Mouse (Mus musculus) liver, adult 2 months (tissue): ENCODE measurements around the gene Cop1. TPM values are rescaled to one million over a fixed set of nuclear protein-coding genes. Genes with fewer than 3 reads are reported as not detected.
"Not testable (repeated sequence)": the region's sequence is repeated elsewhere in the genome, so short reads cannot be mapped to it uniquely, and the experiment has no call there.

Source experiments
- DNase-seq: peaks from one replicate; pipeline ENCODE4 v3.0.0-alpha.2; 2011; ENCODE audit warnings: low read depth, low spot score; ENCODE audit errors: extremely low read depth
- H3K27ac ChIP-seq: fragments of 200-500 bp; replicated peaks from 2 replicates; pipeline ENCODE4 v1.5.1; 2012; ENCODE audit warnings: low read depth, mild to moderate bottlenecking, control low read depth, inconsistent platforms, low read length; ENCODE audit not compliant: insufficient read depth
- H3K27me3 ChIP-seq: fragments of 200-500 bp; 2 replicates; pipeline ENCODE4 v1.6.1; 2012; ENCODE audit warnings: mild to moderate bottlenecking, moderate library complexity, low read length, inconsistent platforms; ENCODE audit not compliant: control insufficient read depth, insufficient read depth
- H3K36me3 ChIP-seq: fragments of 200-500 bp; 2 replicates; pipeline ENCODE4 v1.6.1; 2012; ENCODE audit warnings: low read length, inconsistent platforms; ENCODE audit not compliant: control insufficient read depth, insufficient read depth
- H3K4me1 ChIP-seq: fragments of 200-500 bp; 2 replicates; pipeline ENCODE4 v1.6.1; 2011; ENCODE audit warnings: low read length; ENCODE audit not compliant: control insufficient read depth, insufficient read depth
- H3K4me3 ChIP-seq: fragments of 200-500 bp; 2 replicates; pipeline ENCODE4 v1.5.1; 2011; ENCODE audit warnings: low read depth, mild to moderate bottlenecking, control low read depth, low read length, moderate library complexity; ENCODE audit not compliant: insufficient read depth
- H3K79me2 ChIP-seq: fragments of 200-500 bp; 2 replicates; pipeline ENCODE4 v1.6.1; 2012; ENCODE audit warnings: inconsistent platforms, mild to moderate bottlenecking, low read length, moderate library complexity; ENCODE audit not compliant: control insufficient read depth, insufficient read depth
- H3K9ac ChIP-seq: fragments of 200-500 bp; 2 replicates; pipeline ENCODE4 v1.6.1; 2012; ENCODE audit warnings: low read depth, mild to moderate bottlenecking, control low read depth, inconsistent platforms, low read length
- CTCF ChIP-seq: fragments of 200-500 bp; IDR thresholded peaks from 2 replicates; pipeline ENCODE4 v1.5.1; 2011; ENCODE audit warnings: low read depth, low read length, control low read depth
- POLR2A ChIP-seq: fragments of 200-500 bp; IDR thresholded peaks from 2 replicates; pipeline ENCODE4 v1.6.1; 2011; ENCODE audit warnings: low read length, control low read depth; ENCODE audit not compliant: insufficient read depth; ENCODE audit errors: extremely low read depth
- WGBS: fragments of 180-500 bp; shearing (Covaris S2); methylation state at CpG from one replicate; pipeline ENCODE4 v1.1.7; 2018; 5-methylcytosine and 5-hydroxymethylcytosine counted together
- polyA plus RNA-seq: library from polyadenylated mRNA; depleted of rRNA; stranded (reverse); fragments of >200 nt; gene quantifications from 2 replicates; pipeline ENCODE4 v1.2.3, GENCODE M21; 2012; rRNA removed
- total RNA-seq: library from RNA; depleted of rRNA; stranded (reverse); fragments of >200 nt; gene quantifications from 2 replicates; pipeline ENCODE4 v1.2.3, GENCODE M21; 2014; rRNA removed

Gene Cop1
- total RNA-seq (94.6 and 102 TPM in 2 replicates), polyA plus RNA-seq (30.4 and 31.4 TPM in 2 replicates)

- peak within 1 kb of the TSS; percentile 87 for H3K27ac ChIP-seq
- peak within 1 kb of the TSS; percentile 95 for H3K9ac ChIP-seq
- H3K36me3 ChIP-seq, H3K27me3 ChIP-seq, H3K79me2 ChIP-seq: not testable (repeated sequence)
- peak within 1 kb of the TSS; percentile 86 for H3K4me3 ChIP-seq
- under 1% methylated on average over 80 of the region's 97 CpGs for WGBS
- peak; percentile 76 for DNase-seq
- TF ChIP-seq POLR2A, result peak; percentile 53; the same call in 1 of the 2 replicates
- H3K4me1 ChIP-seq, result peaks cover 14% of the 10 kb centered on the region; the same call in 1 of the 2 replicates
These were observed at the start of gene Cop1 for GRCm38 (mm10) chr1:159231781-159232571. TSS of gene Cop1 (plus strand) at chr1:159232320.

- no peak overlapping the region for H3K27ac ChIP-seq
- TF ChIP-seq CTCF, result no peak
- no peak for TF ChIP-seq POLR2A
These were observed 45.4 kb upstream of the Cop1 start for GRCm38 (mm10) chr1:159186741-159187140.

GRCm38 (mm10) chr1:159198603-159199002, 33.5 kb upstream of the Cop1 start:
- H3K4me1 ChIP-seq, result no peaks in the 10 kb centered on the region
- H3K27ac ChIP-seq, result no peak overlapping the region
- no peaks in the 10 kb centered on the region for H3K36me3 ChIP-seq
- TF ChIP-seq CTCF (no peak), POLR2A (no peak)
- H3K27me3 ChIP-seq, result no peaks in the 10 kb centered on the region
- H3K79me2 ChIP-seq, result no peaks in the 10 kb centered on the region
- no peak for DNase-seq
- WGBS, result 59% methylated on average over 3 of the region's 3 CpGs
- no peak overlapping the region for H3K9ac ChIP-seq
- no peak overlapping the region for H3K4me3 ChIP-seq

More at GRCm38 (mm10) chr1:159186741-159187140, 45.4 kb upstream of the Cop1 start:
- H3K4me3 ChIP-seq, result no peak overlapping the region
- no peak overlapping the region for H3K9ac ChIP-seq
- DNase-seq, result peak; percentile 41
- H3K4me1 ChIP-seq, result no peaks in the 10 kb centered on the region
- no peaks in the 10 kb centered on the region for H3K36me3 ChIP-seq
- H3K79me2 ChIP-seq, result no peaks in the 10 kb centered on the region
- no peaks in the 10 kb centered on the region for H3K27me3 ChIP-seq
- 65% methylated on average over 3 of the region's 3 CpGs for whole genome bisulfite sequencing

GRCm38 (mm10) chr1:159199606-159200005, 32.5 kb upstream of the Cop1 start:
- Histone ChIP-seq H3K4me3 (no peak overlapping the region), H3K79me2 (no peaks in the 10 kb centered on the region), H3K9ac (no peak overlapping the region), H3K4me1 (no peaks in the 10 kb centered on the region), H3K27me3 (no peaks in the 10 kb centered on the region), H3K36me3 (no peaks in the 10 kb centered on the region), H3K27ac (no peak overlapping the region)
- no peak for TF ChIP-seq CTCF
- no peak for TF ChIP-seq POLR2A
- no peak for DNase-seq
- WGBS, result 44% methylated on average over 3 of the region's 3 CpGs

- no peak overlapping the region for H3K9ac ChIP-seq
- H3K36me3 ChIP-seq, result no peaks in the 10 kb centered on the region
- no peaks in the 10 kb centered on the region for H3K79me2 ChIP-seq
- no peak for DNase-seq
- H3K27ac ChIP-seq, result no peak overlapping the region
- no peaks in the 10 kb centered on the region for H3K27me3 ChIP-seq
- H3K4me3 ChIP-seq, result no peak overlapping the region
- no peak for TF ChIP-seq CTCF
- TF ChIP-seq POLR2A, result no peak
- H3K4me1 ChIP-seq, result no peaks in the 10 kb centered on the region
These were observed 30.9 kb upstream of the Cop1 start for GRCm38 (mm10) chr1:159201220-159201619.

- no peak overlapping the region for H3K9ac ChIP-seq
- no peak overlapping the region for H3K27ac ChIP-seq
- H3K4me3 ChIP-seq, result no peak overlapping the region
- no peaks in the 10 kb centered on the region for H3K4me1 ChIP-seq
- H3K36me3 ChIP-seq, result no peaks in the 10 kb centered on the region
- 80% methylated on average over 4 of the region's 4 CpGs for WGBS
- DNase-seq, result no peak
- no peaks in the 10 kb centered on the region for H3K27me3 ChIP-seq
- no peak for TF ChIP-seq CTCF
- TF ChIP-seq POLR2A, result no peak
- no peaks in the 10 kb centered on the region for H3K79me2 ChIP-seq
These were observed 20.4 kb upstream of the Cop1 start for GRCm38 (mm10) chr1:159211711-159212110.
